Mouse (Mus musculus): ENCODE results near the gene Heyl.

DNA sequence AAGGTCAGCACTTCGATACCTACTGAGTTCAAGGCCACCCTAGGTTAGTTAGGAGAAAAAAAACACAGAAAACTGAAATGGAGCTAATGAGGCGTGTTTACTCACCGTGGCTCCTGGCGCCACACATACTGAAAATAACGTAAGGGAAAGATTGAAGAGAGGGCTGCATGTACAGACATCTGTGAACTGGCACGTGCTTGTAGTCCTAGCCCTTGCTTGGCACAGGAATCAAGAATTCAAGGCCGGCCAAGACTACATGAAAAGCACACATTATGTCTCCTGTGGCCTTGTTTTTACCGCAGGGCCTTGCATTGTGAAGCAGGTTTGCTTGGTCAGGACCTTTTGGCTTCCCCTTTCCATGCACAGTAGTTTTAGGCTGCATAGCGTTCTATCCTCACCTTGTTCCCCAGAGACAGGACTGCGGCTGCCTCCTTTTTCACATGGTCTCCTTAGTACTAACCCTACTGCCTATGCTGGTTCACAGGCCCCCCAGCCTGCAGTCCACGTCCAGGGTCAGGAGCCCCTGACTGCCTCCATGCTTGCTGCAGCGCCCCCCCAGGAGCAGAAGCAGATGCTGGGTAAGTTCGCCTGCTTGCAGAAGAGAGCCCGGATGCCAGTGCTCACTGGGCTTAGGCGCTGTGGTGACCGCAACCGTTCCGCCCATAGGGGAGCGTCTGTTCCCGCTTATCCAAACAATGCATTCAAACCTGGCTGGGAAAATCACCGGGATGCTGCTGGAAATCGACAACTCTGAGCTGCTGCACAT is 64.0 kb downstream of the Heyl start:
- TF ChIP-seq CTCF (IDR thresholded peaks at IDR 0.05; ENCODE audit: low read depth, low read length): no peak
- TF ChIP-seq POLR2A (IDR thresholded peaks at IDR 0.05; ENCODE audit: insufficient read depth, low read length): no peak
